Mouse (Mus musculus) bone marrow macrophage, adult 2 months (primary cell): ENCODE results near the gene Atg7.

ENCODE experiments used
- CTCF ChIP-seq: IDR thresholded peaks from 2 replicates; pipeline ENCODE4 v1.5.1; 2012; ENCODE audit warnings: low read depth, mild to moderate bottlenecking, low read length, moderate library complexity
- POLR2A ChIP-seq: IDR thresholded peaks from 2 replicates; pipeline ENCODE4 v1.6.1; 2012; ENCODE audit warnings: mild to moderate bottlenecking, low read depth, low read length, borderline replicate concordance

DNA sequence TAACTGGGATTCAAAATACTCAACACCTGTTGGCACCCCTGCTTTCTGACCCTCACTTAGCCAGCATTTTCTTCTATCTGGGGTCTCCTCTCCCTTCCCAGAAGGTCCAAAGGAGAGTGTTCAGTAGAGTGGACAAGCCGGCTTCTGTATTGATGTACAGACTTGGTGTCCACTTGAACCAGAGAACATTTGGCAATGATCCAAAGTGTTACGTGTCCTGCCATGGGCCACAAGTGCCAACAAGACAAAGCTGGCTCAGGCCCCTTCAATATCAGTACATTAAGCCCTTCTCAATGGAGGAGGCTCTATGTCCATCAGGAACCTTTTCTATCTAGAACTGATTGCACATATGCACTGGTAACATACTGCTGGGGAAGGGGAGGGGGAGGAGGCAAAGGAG lies 253.4 kb downstream of the Atg7 start:
- TF ChIP-seq POLR2A: no peak
- TF ChIP-seq CTCF: no peak
